Mouse (Mus musculus) macrophage (primary cell): Measurements from ENCODE around the gene Elovl5. TPM values are rescaled to one million over a fixed set of nuclear protein-coding genes. Genes with fewer than 3 reads are reported as not detected.

Experiments used
- H3K27ac ChIP-seq: fragments of 350-480 bp; formaldehyde crosslinking; 2 replicates; pipeline ENCODE4 v1.9.0; 2021
- H3K36me3 ChIP-seq: fragments of 350-480 bp; formaldehyde crosslinking; 2 replicates; pipeline ENCODE4 v1.9.0; 2021; ENCODE audit errors: inconsistent target
- H3K4me3 ChIP-seq: fragments of 350-480 bp; formaldehyde crosslinking; 2 replicates; pipeline ENCODE4 v1.9.0; 2021; ENCODE audit errors: inconsistent target
- H3K79me2 ChIP-seq: fragments of 350-480 bp; formaldehyde crosslinking; 2 replicates; pipeline ENCODE4 v1.9.0; 2021; ENCODE audit errors: inconsistent target
- WGBS: methylation state at CpG from one replicate; pipeline ENCODE4 v1.1.7; 2026; ENCODE audit warnings: inconsistent platforms; ENCODE audit not compliant: missing documents; 5-methylcytosine and 5-hydroxymethylcytosine counted together
- polyA plus RNA-seq: library from polyadenylated mRNA; stranded (reverse); fragments of 250-400 nt; gene quantifications from 3 replicates; pipeline ENCODE4 v1.2.4, GENCODE M21; 2018; ENCODE audit warnings: inconsistent platforms

The Elovl5 gene
- polyA plus RNA-seq, 1 experiment from 2014 or later, result 74.3 TPM

DNA sequence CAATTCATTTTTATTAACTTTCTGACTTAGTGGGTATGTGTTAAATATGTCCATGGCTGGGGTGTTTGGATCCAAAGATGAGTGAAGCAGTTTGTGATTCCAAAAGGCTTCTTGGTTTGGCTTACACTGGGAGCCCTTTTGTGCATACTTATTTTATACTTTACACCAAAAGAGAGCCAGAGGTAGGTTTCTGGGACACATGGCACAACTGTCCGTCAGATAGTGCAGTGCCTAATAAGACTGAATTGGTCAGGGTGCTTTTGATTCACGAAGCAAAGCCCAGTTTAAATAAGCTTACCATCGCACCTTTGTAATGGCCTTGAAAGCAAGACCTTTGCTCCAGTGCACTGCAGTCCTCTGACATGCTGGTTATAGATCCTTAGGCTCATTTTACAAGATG is 3.3 kb downstream of the Elovl5 start:
- Histone ChIP-seq H3K36me3 (no peaks in the 10 kb centered on the region), H3K4me3 (no peak overlapping the region), H3K79me2 (peaks cover 77% of the 10 kb centered on the region), H3K27ac (no peak overlapping the region)
- WGBS, result 98% methylated on average over 3 of the region's 3 CpGs

GRCm38 (mm10) chr9:77921366-77922260 is 4.4 kb downstream of the Elovl5 start:
- 77% methylated on average over 16 of the region's 18 CpGs for WGBS

DNA sequence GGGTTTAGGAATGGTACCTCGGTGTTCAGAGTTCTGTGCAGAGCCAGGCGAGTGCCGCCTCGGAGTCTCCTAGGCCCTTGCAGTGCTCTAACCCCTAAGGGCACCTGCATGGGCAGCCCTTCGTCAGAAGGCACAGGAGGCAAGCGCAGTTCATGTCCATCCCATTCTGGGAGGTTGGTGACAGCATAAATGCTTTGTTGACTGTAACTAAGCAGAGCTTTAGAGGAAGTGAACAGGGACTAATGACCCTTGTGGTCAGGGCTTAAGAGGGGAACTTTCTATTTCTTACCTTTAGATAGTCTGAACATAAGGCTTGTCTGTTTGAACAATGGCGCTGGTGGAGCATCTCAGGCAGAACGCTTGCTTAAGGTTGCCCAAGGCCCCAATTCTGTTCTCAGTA is 6.6 kb downstream of the Elovl5 start:
- Histone ChIP-seq H3K79me2 (peaks cover 98% of the 10 kb centered on the region), H3K27ac (no peak overlapping the region), H3K36me3 (no peaks in the 10 kb centered on the region), H3K4me3 (no peak overlapping the region)
- WGBS, result 65% methylated on average over 8 of the region's 8 CpGs

More at GRCm38 (mm10) chr9:77921366-77922260, 4.4 kb downstream of the Elovl5 start:
- peaks cover 89% of the 10 kb centered on the region for H3K79me2 ChIP-seq
- H3K27ac ChIP-seq, result no peak overlapping the region
- no peaks in the 10 kb centered on the region for H3K36me3 ChIP-seq
- no peak overlapping the region for H3K4me3 ChIP-seq

DNA sequence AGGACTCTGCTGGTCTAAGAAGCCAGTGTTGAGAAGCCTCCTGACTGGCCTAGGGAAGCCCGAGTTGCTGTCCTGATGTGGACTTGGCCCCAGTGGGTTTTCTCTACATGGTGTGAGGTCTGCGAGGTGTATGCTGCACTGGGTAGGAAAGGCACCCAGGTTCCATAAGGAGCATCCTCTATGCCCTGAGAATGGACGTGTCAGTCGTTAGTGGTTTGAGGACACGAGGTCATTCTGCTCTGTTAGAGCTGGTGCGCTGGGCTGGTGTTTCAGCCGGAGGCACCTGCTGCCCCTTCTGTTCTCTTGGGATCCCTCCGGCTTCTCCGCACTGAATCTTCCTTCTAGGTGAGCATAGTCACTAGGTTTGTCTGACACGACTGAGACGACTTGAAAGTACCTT is 7.0 kb downstream of the Elovl5 start:
- WGBS, result 87% methylated on average over 11 of the region's 11 CpGs
- Histone ChIP-seq H3K27ac (no peak overlapping the region), H3K79me2 (peaks cover 98% of the 10 kb centered on the region), H3K36me3 (no peaks in the 10 kb centered on the region), H3K4me3 (no peak overlapping the region)

- peaks cover 96% of the 10 kb centered on the region for H3K79me2 ChIP-seq
- no peak overlapping the region for H3K27ac ChIP-seq
- WGBS, result 96% methylated on average over 8 of the region's 8 CpGs
- no peak overlapping the region for H3K4me3 ChIP-seq
- H3K36me3 ChIP-seq, result no peaks in the 10 kb centered on the region
Observed at GRCm38 (mm10) chr9:77926151-77926550, 9.0 kb downstream of the Elovl5 start.

GRCm38 (mm10) chr9:77926911-77927310 is 9.7 kb downstream of the Elovl5 start:
- WGBS, result 95% methylated on average over 5 of the region's 5 CpGs
- H3K27ac ChIP-seq, result no peak overlapping the region
- H3K4me3 ChIP-seq, result no peak overlapping the region
- no peaks in the 10 kb centered on the region for H3K36me3 ChIP-seq
- peaks cover 97% of the 10 kb centered on the region for H3K79me2 ChIP-seq

DNA sequence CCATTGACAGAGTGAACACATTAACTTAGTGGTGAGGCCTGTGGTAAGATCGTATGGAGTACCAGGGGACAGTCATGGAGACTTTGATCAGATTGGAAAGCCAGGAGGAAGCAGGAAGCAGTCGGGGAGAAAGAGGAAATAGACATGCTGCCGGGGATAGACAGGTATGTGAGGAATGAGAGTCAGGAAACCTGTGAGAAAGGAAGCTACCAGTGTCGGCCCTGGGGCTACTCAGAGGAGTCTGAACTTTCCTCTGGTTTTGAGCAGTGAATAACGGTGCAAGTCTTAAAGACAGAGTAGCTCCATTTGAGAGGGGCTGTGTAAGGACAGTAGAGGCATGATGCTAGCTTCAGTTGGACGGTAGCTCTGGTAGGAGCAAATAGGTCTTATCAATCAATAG is 10.3 kb downstream of the Elovl5 start:
- peaks cover 97% of the 10 kb centered on the region for H3K79me2 ChIP-seq
- H3K36me3 ChIP-seq, result no peaks in the 10 kb centered on the region
- no peak overlapping the region for H3K27ac ChIP-seq
- WGBS, result 58% methylated on average over 6 of the region's 6 CpGs
- H3K4me3 ChIP-seq, result no peak overlapping the region

- Histone ChIP-seq H3K27ac (no peak overlapping the region), H3K36me3 (no peaks in the 10 kb centered on the region), H3K79me2 (peaks cover 97% of the 10 kb centered on the region), H3K4me3 (no peak overlapping the region)
- 94% methylated on average over 4 of the region's 4 CpGs for WGBS
Observed at GRCm38 (mm10) chr9:77928769-77929168, 11.6 kb downstream of the Elovl5 start.

DNA sequence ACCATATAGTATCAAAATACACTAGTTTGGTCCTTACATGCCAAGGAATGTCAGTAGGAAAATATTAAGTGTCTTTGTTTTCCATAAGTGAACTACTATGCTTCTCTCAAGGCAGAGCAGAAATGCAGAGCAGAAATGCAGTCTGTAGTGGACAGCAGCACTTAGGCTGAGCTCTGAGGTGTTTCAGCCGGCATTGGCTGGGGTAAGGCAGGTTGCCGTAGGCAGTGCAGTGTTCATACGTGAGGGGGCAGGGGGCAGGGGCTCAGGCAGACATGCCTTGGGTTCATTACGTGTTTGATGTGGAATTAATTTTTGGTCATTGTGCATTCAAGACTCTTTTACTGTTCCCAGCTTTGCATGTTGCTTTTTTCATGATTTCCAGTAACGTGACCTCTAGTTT is 12.1 kb downstream of the Elovl5 start:
- Histone ChIP-seq H3K79me2 (peaks cover 97% of the 10 kb centered on the region), H3K36me3 (no peaks in the 10 kb centered on the region), H3K27ac (no peak overlapping the region), H3K4me3 (no peak overlapping the region)
- 99% methylated on average over 5 of the region's 5 CpGs for WGBS

DNA sequence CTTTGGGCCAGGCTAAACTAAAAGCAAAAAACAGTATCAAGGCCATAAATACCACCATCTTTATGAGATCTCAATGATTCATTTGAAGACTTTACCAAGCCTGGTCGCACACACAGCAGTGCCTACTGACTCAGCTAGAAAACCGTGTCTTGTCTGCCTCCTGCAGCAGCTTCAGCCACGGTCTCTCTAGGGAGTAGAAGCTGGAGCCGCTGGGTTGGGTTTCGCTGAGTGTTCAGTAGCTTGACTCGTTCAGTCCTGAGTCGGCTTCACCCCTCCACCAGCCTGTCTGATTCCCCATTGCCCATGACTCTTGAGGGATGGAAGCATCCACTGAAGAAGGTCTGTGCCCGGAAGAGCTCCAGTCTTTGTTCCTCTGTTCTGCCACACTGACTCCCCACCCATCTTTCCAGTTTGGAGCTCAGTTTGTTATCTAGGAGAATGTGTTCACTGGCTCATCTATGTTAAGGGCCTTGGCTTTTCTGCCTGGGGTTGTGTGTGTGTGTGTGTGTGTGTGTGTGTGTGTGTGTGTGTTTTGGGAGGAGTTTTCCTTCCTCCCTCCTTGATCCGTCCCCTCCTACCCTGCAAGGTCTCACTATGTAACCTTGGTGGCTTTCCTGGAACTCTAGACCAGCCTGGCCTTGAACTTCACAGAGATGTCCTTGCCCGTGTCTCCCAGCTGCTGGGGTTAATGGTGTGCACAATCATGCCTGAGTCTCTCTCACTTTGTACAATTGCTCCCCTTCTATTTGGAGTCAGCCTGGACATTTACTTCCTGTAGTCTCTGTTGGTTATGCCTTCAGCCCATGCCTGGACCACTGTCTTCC is 13.1 kb downstream of the Elovl5 start:
- Histone ChIP-seq H3K79me2 (peaks cover 97% of the 10 kb centered on the region), H3K36me3 (no peaks in the 10 kb centered on the region), H3K27ac (peak overlapping the region; percentile 46), H3K4me3 (no peak overlapping the region)
- WGBS, result 91% methylated on average over 10 of the region's 10 CpGs

GRCm38 (mm10) chr9:77930860-77931184 is 13.7 kb downstream of the Elovl5 start:
- no peak overlapping the region for H3K4me3 ChIP-seq
- peak overlapping the region; percentile 46 for H3K27ac ChIP-seq
- H3K79me2 ChIP-seq, result peaks cover 97% of the 10 kb centered on the region
- 16% methylated on average over 4 of the region's 4 CpGs for WGBS
- no peaks in the 10 kb centered on the region for H3K36me3 ChIP-seq

DNA sequence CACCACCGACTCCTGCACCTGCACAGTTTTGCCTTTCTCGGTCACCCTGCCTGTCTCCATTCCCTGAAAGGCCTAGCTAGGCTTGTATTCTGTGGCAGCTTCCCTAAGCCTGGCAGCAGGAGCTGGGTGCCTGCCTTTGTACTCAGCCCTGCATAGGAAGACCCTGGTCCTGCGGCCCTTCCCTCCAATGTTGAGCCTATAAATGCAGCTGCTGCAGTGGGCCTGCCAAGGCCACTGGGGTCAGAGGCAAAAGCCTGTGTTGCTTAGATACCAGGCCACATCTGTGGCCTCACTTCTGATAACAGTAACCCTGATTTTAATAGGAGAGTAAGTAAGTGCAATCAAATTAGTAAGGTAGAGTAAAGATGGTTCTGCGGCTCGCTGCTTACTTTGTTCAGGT is 14.6 kb downstream of the Elovl5 start:
- Histone ChIP-seq H3K4me3 (no peak overlapping the region), H3K36me3 (no peaks in the 10 kb centered on the region), H3K79me2 (peaks cover 95% of the 10 kb centered on the region), H3K27ac (no peak overlapping the region; the same call in 1 of the 2 replicates)
- 85% methylated on average over 5 of the region's 5 CpGs for WGBS

DNA sequence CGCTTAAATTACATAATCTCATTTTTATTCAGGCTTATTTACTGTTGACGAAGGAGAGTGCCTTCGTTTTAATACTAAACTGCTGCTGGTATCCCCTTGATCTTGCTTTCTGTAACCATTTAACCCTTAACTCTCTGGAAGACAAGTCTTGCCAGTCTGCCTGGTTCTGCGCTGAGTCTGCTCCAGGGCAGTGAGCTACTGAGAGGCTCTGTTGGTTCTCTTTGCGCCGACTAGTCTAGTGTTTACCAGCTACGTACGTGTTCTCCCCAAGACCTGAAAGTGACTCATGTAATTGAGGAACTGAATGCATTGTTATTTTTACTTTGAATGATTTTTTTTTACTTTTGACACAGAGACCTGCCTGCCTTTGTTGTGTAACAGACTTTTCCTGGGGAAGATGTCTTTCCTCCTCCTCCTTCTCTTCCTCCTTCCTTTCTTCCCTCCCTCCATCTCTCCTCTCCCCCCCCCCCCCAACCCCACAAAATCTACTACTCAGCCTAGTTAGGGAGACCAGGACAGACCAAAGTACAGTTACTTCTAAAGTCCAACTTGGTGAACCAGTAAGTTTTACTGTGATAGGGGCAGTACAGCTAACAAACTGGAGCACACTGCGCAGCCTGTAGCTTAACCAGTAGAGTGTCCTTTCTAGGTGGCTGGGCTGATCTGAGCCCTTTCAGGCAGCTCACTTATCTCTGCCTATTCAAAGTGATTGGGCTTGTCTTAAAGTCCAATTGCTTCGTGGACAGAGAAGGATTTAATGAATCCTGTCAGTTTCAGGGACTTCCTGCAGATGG is 18.9 kb downstream of the Elovl5 start:
- H3K79me2 ChIP-seq, result peaks cover 97% of the 10 kb centered on the region
- no peaks in the 10 kb centered on the region for H3K36me3 ChIP-seq
- no peak overlapping the region for H3K4me3 ChIP-seq
- 42% methylated on average over 10 of the region's 10 CpGs for WGBS
- H3K27ac ChIP-seq, result no peak overlapping the region

GRCm38 (mm10) chr9:77937875-77938274 is 20.7 kb downstream of the Elovl5 start:
- no peak overlapping the region for H3K27ac ChIP-seq
- H3K79me2 ChIP-seq, result peaks cover 97% of the 10 kb centered on the region
- no peak overlapping the region for H3K4me3 ChIP-seq
- WGBS, result 88% methylated on average over 11 of the region's 11 CpGs
- H3K36me3 ChIP-seq, result no peaks in the 10 kb centered on the region
